Mouse (Mus musculus): ENCODE results near the gene Runx2. TPM values are rescaled to one million over a fixed set of nuclear protein-coding genes. Genes with fewer than 3 reads are reported as not detected.

Gene Runx2
- total and polyA plus RNA-seq, 2 experiments from 2014 or later, result 0.59 to 1.8 TPM

DNA sequence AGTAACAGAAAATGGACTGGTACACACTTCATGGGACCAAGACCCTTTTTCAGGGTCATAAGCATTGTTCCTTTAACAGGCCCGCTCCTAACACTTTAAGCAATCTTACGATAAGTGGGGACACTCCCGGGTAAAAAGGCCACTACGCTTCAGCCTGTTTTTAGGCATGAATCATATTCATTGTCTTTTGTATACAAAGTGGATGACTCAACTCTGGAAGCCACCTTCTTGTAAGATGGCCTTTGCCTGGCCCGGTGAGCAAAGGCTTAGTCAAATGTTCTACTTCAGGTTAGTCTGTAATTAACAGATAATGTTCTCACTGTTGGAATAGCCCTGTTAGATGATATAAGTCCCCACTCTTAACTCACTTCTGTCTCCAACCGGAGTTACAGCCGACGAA is 338.7 kb downstream of the Runx2 start:
- H3K4me3 ChIP-seq (ENCODE audit: low read depth, low read length), result no peak overlapping the region
- TF ChIP-seq CTCF (IDR thresholded peaks at IDR 0.05), result no peak
- no peaks in the 10 kb centered on the region for H3K9me3 ChIP-seq (ENCODE audit: low read length)
- 97% methylated on average over 8 of the region's 8 CpGs for WGBS
- H3K27me3 ChIP-seq (ENCODE audit: insufficient read depth, low read length), result no peaks in the 10 kb centered on the region
- H3K4me2 ChIP-seq (ENCODE audit: low read depth, low read length, poor library complexity, severe bottlenecking), result no peak overlapping the region
- no peak overlapping the region for H3K27ac ChIP-seq (ENCODE audit: low read depth, low read length)
- no peaks in the 10 kb centered on the region for H3K4me1 ChIP-seq (ENCODE audit: insufficient read depth, low read length)
- DNase-seq (ENCODE audit: low spot score) (no peak), ATAC-seq (ENCODE audit: low FRiP score) (no peak)
- H3K9ac ChIP-seq (replicated peaks; ENCODE audit: low read length, poor library complexity, severe bottlenecking), result no peak overlapping the region
- H3K36me3 ChIP-seq (ENCODE audit: insufficient read depth, low read length), result no peaks in the 10 kb centered on the region

GRCm38 (mm10) chr17:44474280-44474679 is 340.3 kb downstream of the Runx2 start:
- Histone ChIP-seq H3K9me3 (ENCODE audit: low read length) (no peaks in the 10 kb centered on the region), H3K27ac (ENCODE audit: low read depth, low read length) (no peak overlapping the region), H3K36me3 (ENCODE audit: insufficient read depth, low read length) (no peaks in the 10 kb centered on the region), H3K4me1 (ENCODE audit: insufficient read depth, low read length) (no peaks in the 10 kb centered on the region), H3K27me3 (ENCODE audit: insufficient read depth, low read length) (no peaks in the 10 kb centered on the region), H3K4me2 (ENCODE audit: low read depth, low read length, poor library complexity, severe bottlenecking) (no peak overlapping the region), H3K9ac (replicated peaks; ENCODE audit: low read length, poor library complexity, severe bottlenecking) (no peak overlapping the region), H3K4me3 (ENCODE audit: low read depth, low read length) (no peak overlapping the region)
- no peak for ATAC-seq (ENCODE audit: low FRiP score)
- 76% methylated on average over 3 of the region's 3 CpGs for WGBS
- TF ChIP-seq CTCF (IDR thresholded peaks at IDR 0.05), result no peak
- no peak for DNase-seq (ENCODE audit: low spot score)

DNA sequence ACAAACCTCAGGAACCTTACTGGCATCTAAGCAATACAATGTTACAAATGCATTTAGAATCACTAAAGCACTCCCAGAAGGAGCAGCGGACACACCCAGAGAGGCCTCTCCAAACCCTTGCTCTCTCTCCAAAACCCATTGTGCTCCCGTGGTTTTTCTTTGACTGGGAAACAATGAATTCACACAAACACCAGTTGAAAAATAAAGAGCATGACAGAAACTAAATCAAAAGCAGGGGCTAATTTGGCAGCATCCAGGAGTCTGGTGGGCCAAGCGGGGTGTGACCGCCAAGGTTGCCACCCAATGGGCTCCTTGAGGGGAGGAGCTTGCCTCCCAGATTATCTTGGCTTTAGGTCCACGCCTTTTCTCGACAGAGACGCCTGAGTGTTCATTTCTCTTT is 341.9 kb downstream of the Runx2 start:
- Histone ChIP-seq H3K4me2 (ENCODE audit: low read depth, low read length, poor library complexity, severe bottlenecking) (no peak overlapping the region), H3K9me3 (ENCODE audit: low read length) (no peaks in the 10 kb centered on the region), H3K9ac (replicated peaks; ENCODE audit: low read length, poor library complexity, severe bottlenecking) (no peak overlapping the region), H3K4me3 (ENCODE audit: low read depth, low read length) (no peak overlapping the region), H3K27me3 (ENCODE audit: insufficient read depth, low read length) (no peaks in the 10 kb centered on the region), H3K4me1 (ENCODE audit: insufficient read depth, low read length) (no peaks in the 10 kb centered on the region), H3K27ac (ENCODE audit: low read depth, low read length) (no peak overlapping the region), H3K36me3 (ENCODE audit: insufficient read depth, low read length) (no peaks in the 10 kb centered on the region)
- 60% methylated on average over 7 of the region's 7 CpGs for WGBS
- TF ChIP-seq CTCF (IDR thresholded peaks at IDR 0.05), result no peak
- ATAC-seq (ENCODE audit: low FRiP score), result no peak
- DNase-seq (ENCODE audit: low spot score), result peak; percentile 21

DNA sequence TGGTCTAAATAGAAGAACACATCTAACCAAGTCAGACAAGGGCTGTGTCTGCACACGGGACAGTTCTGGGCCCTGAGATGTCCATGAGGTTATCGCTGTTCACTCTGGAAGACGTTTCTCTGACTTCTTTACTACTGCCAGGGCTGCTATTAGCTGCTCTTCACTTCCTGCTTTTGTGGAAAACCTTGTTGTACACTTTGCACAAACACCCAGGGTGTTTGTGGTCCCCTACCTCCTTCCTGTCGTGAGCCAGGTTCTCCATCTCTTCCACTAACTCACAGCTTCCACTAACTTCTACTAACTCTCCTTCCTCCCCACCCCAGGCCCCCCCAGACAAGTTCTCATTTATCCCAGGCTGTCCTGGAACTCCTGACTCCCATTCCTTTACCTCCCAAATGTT is 350.9 kb downstream of the Runx2 start:
- Histone ChIP-seq H3K27me3 (ENCODE audit: insufficient read depth, low read length) (no peaks in the 10 kb centered on the region), H3K27ac (ENCODE audit: low read depth, low read length) (no peak overlapping the region), H3K4me1 (ENCODE audit: insufficient read depth, low read length) (no peaks in the 10 kb centered on the region), H3K9me3 (ENCODE audit: low read length) (no peaks in the 10 kb centered on the region), H3K9ac (replicated peaks; ENCODE audit: low read length, poor library complexity, severe bottlenecking) (no peak overlapping the region), H3K36me3 (ENCODE audit: insufficient read depth, low read length) (no peaks in the 10 kb centered on the region), H3K4me2 (ENCODE audit: low read depth, low read length, poor library complexity, severe bottlenecking) (no peak overlapping the region), H3K4me3 (ENCODE audit: low read depth, low read length) (no peak overlapping the region)
- DNase-seq (ENCODE audit: low spot score) (no peak), ATAC-seq (ENCODE audit: low FRiP score) (no peak)
- TF ChIP-seq CTCF (IDR thresholded peaks at IDR 0.05), result no peak
- 89% methylated on average over 4 of the region's 4 CpGs for whole genome bisulfite sequencing

DNA sequence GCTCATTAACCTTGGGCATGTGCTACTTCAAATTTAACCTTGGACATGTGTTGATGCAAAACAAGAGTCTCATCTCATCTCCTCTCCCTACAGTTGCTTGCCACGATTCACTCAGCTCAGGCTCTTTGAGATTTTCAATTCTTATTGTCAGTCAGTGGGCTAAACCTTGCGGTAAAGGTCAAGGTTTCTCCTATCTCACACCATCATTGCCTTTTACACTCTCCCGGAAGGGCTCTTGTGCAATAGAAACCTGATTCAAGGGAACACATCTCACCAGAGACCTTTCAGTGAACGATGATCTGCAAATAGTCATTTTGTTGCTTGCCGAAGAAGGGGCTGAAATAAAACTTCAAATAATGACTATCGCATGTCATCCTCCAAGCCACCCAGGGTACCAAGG is 354.4 kb downstream of the Runx2 start:
- no peak for TF ChIP-seq CTCF (IDR thresholded peaks at IDR 0.05)
- Histone ChIP-seq H3K27ac (ENCODE audit: low read depth, low read length) (no peak overlapping the region), H3K4me2 (ENCODE audit: low read depth, low read length, poor library complexity, severe bottlenecking) (no peak overlapping the region), H3K9me3 (ENCODE audit: low read length) (no peaks in the 10 kb centered on the region), H3K27me3 (ENCODE audit: insufficient read depth, low read length) (no peaks in the 10 kb centered on the region), H3K36me3 (ENCODE audit: insufficient read depth, low read length) (no peaks in the 10 kb centered on the region), H3K4me3 (ENCODE audit: low read depth, low read length) (no peak overlapping the region), H3K9ac (replicated peaks; ENCODE audit: low read length, poor library complexity, severe bottlenecking) (no peak overlapping the region), H3K4me1 (ENCODE audit: insufficient read depth, low read length) (peaks cover 2% of the 10 kb centered on the region; the same call in 1 of the 2 replicates)
- no peak for ATAC-seq (ENCODE audit: low FRiP score)
- no peak for DNase-seq (ENCODE audit: low spot score)
- 92% methylated on average over 6 of the region's 6 CpGs for WGBS

DNA sequence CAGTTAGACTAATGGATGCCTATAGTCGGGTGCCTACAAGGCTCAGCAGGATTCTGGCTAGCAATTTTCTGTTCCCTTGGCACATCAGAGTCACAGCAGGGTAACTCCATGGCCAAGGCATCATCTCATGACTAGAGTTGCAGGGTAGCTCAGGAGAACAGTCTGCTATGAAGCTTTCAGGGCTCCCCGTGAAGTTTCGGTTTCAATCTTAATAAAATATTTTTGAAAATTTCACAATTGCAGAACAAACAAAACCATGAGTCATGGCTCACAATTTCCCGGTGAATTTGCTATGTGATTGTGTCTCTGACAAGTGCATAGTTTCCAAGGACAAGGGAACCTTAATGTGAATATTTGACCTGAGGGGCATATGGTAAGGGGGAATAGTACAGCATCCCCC is 355.6 kb downstream of the Runx2 start:
- no peak overlapping the region for H3K9ac ChIP-seq (replicated peaks; ENCODE audit: low read length, poor library complexity, severe bottlenecking)
- no peak overlapping the region for H3K4me2 ChIP-seq (ENCODE audit: low read depth, low read length, poor library complexity, severe bottlenecking)
- H3K27me3 ChIP-seq (ENCODE audit: insufficient read depth, low read length), result no peaks in the 10 kb centered on the region
- H3K4me1 ChIP-seq (ENCODE audit: insufficient read depth, low read length), result peaks cover 2% of the 10 kb centered on the region; the same call in 1 of the 2 replicates
- WGBS, result 94% methylated on average over 4 of the region's 4 CpGs
- DNase-seq (ENCODE audit: low spot score) (no peak), ATAC-seq (ENCODE audit: low FRiP score) (no peak)
- H3K4me3 ChIP-seq (ENCODE audit: low read depth, low read length), result no peak overlapping the region
- TF ChIP-seq CTCF (IDR thresholded peaks at IDR 0.05), result no peak
- H3K36me3 ChIP-seq (ENCODE audit: insufficient read depth, low read length), result no peaks in the 10 kb centered on the region
- H3K9me3 ChIP-seq (ENCODE audit: low read length), result no peaks in the 10 kb centered on the region
- H3K27ac ChIP-seq (ENCODE audit: low read depth, low read length), result no peak overlapping the region
